Comparison of ENCODE assay signal across 19 mouse cellular contexts in genomic region chr17:29728082-29728481, GRCm38 (mm10). TPM values are rescaled to one million over a fixed set of nuclear protein-coding genes. Genes with fewer than 3 reads are reported as not detected.
DNase-seq lines count a peak whose midpoint lies in the region; ATAC-seq and TF ChIP-seq lines count a peak whose summit lies in the region.
"Had no signal": no experiment of that assay in that cellular context is flagged by ENCODE, and none has a peak within 500 bp of the region (broad histone marks: within the 10 kb centered on the region; RNA-seq: fewer than 3 reads in every experiment).

No protein-coding gene starts in this region.

- no peaks in the 10 kb centered on the region for H3K9me3 ChIP-seq in liver, embryonic 11.5 days (ENCODE audit: control insufficient read depth, low read length)
- H3K9me3 ChIP-seq in MEL (replicated peaks; ENCODE audit: insufficient read depth, low read length), result no peaks in the 10 kb centered on the region
- no peaks in the 10 kb centered on the region for H3K9me3 ChIP-seq in liver, postnatal 0 days (ENCODE audit: low read length)
- H3K9me3 ChIP-seq: forebrain, embryonic 15.5 days; heart, embryonic 15.5 days; kidney, embryonic 15.5 days; neural tube, embryonic 13.5 days had no signal

- no peak overlapping the region for H3K9ac ChIP-seq in liver, embryonic 11.5 days (ENCODE audit: low read depth, low read length)
- no peak overlapping the region; the same call in 1 of the 2 replicates for H3K9ac ChIP-seq in MEL (ENCODE audit: control insufficient read depth, low read depth, low read length, poor library complexity, severe bottlenecking)
- no peak overlapping the region for H3K9ac ChIP-seq in liver, postnatal 0 days (replicated peaks)
- H3K9ac ChIP-seq: forebrain, embryonic 15.5 days; heart, embryonic 15.5 days; kidney, embryonic 15.5 days; neural tube, embryonic 13.5 days had no signal

- peaks cover 6% of the 10 kb centered on the region; the same call in 1 of the 2 replicates for H3K4me1 ChIP-seq in liver, embryonic 11.5 days (replicated peaks; ENCODE audit: control insufficient read depth, insufficient read depth, low read length)
- peaks cover 2 to 11% of the 10 kb centered on the region in 2 experiments for H3K4me1 ChIP-seq in MEL (ENCODE audit: control insufficient read depth in 1 of 2, insufficient read depth in 2 of 2, low read length in 2 of 2)
- H3K4me1 ChIP-seq in liver, postnatal 0 days (ENCODE audit: insufficient read depth), result peaks cover 9% of the 10 kb centered on the region; the same call in 1 of the 2 replicates

- H3K4me3 ChIP-seq in liver, embryonic 11.5 days (ENCODE audit: low read depth, low read length), result no peak overlapping the region
- H3K4me3 ChIP-seq in MEL (ENCODE audit: control insufficient read depth in 1 of 2, insufficient read depth in 1 of 2, low read depth in 2 of 2, low read length in 2 of 2), result peak overlapping the region; percentile 16 to 29; a peak in 2 of 4 replicates
- H3K4me3 ChIP-seq in liver, postnatal 0 days (ENCODE audit: low read depth, low read length), result no peak overlapping the region
- H3K4me3 ChIP-seq: forebrain, embryonic 15.5 days; heart, adult 2 months; heart, embryonic 15.5 days; kidney, embryonic 15.5 days; neural tube, embryonic 13.5 days had no signal

- TF ChIP-seq CTCF in MEL (IDR thresholded peaks at IDR 0.05 in 2 of 3, conservative IDR thresholded peaks at IDR 0.05 in 1 of 3; ENCODE audit: control insufficient read depth in 1 of 3, insufficient read depth in 1 of 3, low read depth in 2 of 3, low read length in 3 of 3, poor library complexity in 1 of 3, severe bottlenecking in 1 of 3), result peak; percentile 17 to 68 (median 60); a peak in 4 of 6 replicates
- peak; percentile 45 for TF ChIP-seq CTCF in liver, postnatal 0 days (IDR thresholded peaks at IDR 0.05; ENCODE audit: low read depth)

- no peaks in the 10 kb centered on the region for H3K27me3 ChIP-seq in liver, embryonic 11.5 days (replicated peaks; ENCODE audit: control insufficient read depth, insufficient read depth, low read length)
- no peaks in the 10 kb centered on the region for H3K27me3 ChIP-seq in MEL (ENCODE audit: control insufficient read depth in 1 of 2, insufficient read depth in 2 of 2, low read length in 2 of 2)
- H3K27me3 ChIP-seq in liver, postnatal 0 days (ENCODE audit: insufficient read depth, low read length), result no peaks in the 10 kb centered on the region
- H3K27me3 ChIP-seq: forebrain, embryonic 15.5 days; heart, embryonic 15.5 days; kidney, embryonic 15.5 days; neural tube, embryonic 13.5 days had no signal

- TF ChIP-seq POLR2A in MEL (IDR thresholded peaks at IDR 0.05; ENCODE audit: control insufficient read depth in 1 of 2, insufficient read depth in 1 of 2, low read depth in 1 of 2, low read length in 2 of 2, poor library complexity in 1 of 2), result no peak

- no peaks in the 10 kb centered on the region for H3K36me3 ChIP-seq in liver, embryonic 11.5 days (ENCODE audit: control insufficient read depth, insufficient read depth, low read length)
- H3K36me3 ChIP-seq in MEL (ENCODE audit: control insufficient read depth in 1 of 2, insufficient read depth in 2 of 2, low read length in 2 of 2), result 0 out of 4 replicates have a peak, but pooled peaks cover 0 to 3% of the 10 kb centered on the region in 2 experiments
- H3K36me3 ChIP-seq in liver, postnatal 0 days (replicated peaks; ENCODE audit: insufficient read depth, low read length), result no peaks in the 10 kb centered on the region
- H3K36me3 ChIP-seq: forebrain, embryonic 15.5 days; heart, embryonic 15.5 days; kidney, embryonic 15.5 days; neural tube, embryonic 13.5 days had no signal

- peak; percentile 58 for DNase-seq in liver
- no peak for DNase-seq in liver, embryonic 11.5 days (ENCODE audit: low spot score)
- DNase-seq in MEL (ENCODE audit: low read depth, low spot score), result peak; percentile 62
- DNase-seq in liver, postnatal 0 days, result no peak
- peak; percentile 52 for DNase-seq in thymus, postnatal 25 days
- DNase-seq in neural tube, embryonic 10.5 days (ENCODE audit: extremely low spot score, low spot score), result no peak
- no peak for DNase-seq in urinary bladder, postnatal 4 days (ENCODE audit: low spot score in 2 of 2)
- DNase-seq in yolk sac, embryonic 10.5 days (ENCODE audit: low spot score), result no peak
- DNase-seq: adrenal gland, postnatal 36 days; cerebellum, adult 2 months; heart, adult 2 months; layer of hippocampus, postnatal 36 days; lung, postnatal 14 days; right cerebral cortex, postnatal 14 days had no signal

- H3K79me2 ChIP-seq in MEL (ENCODE audit: control insufficient read depth, insufficient read depth, low read length, poor library complexity), result no peaks in the 10 kb centered on the region

- no peak for TF ChIP-seq RAD21 in MEL (IDR thresholded peaks at IDR 0.05; ENCODE audit: low read depth, low read length)

- WGBS in liver, embryonic 11.5 days, result 34% methylated on average over 8 of the region's 8 CpGs
- 38% methylated on average over 8 of the region's 8 CpGs for WGBS in liver, postnatal 0 days (ENCODE audit: insufficient replicate concordance)

- no peak overlapping the region for H3K27ac ChIP-seq in liver, embryonic 11.5 days (ENCODE audit: low read depth, low read length)
- H3K27ac ChIP-seq in MEL (ENCODE audit: control insufficient read depth, low read depth, low read length), result no peak overlapping the region
- no peak overlapping the region for H3K27ac ChIP-seq in liver, postnatal 0 days (ENCODE audit: low read depth)
- H3K27ac ChIP-seq: forebrain, embryonic 15.5 days; heart, adult 2 months; heart, embryonic 15.5 days; kidney, embryonic 15.5 days; neural tube, embryonic 13.5 days had no signal

- no peak overlapping the region for H3K4me2 ChIP-seq in liver, embryonic 11.5 days
- H3K4me2 ChIP-seq in liver, postnatal 0 days (ENCODE audit: low read depth, low read length), result no peak overlapping the region
- H3K4me2 ChIP-seq: forebrain, embryonic 15.5 days; heart, embryonic 15.5 days; kidney, embryonic 15.5 days; neural tube, embryonic 13.5 days had no signal

- no peak for TF ChIP-seq EP300 in MEL (IDR thresholded peaks at IDR 0.05; ENCODE audit: low read depth in 1 of 2, low read length in 2 of 2)
- TF ChIP-seq EP300 in liver, postnatal 0 days (IDR thresholded peaks at IDR 0.05; ENCODE audit: low read depth), result no peak

- no peak for ATAC-seq in liver, embryonic 11.5 days (replicated peaks; ENCODE audit: low FRiP score)
- no peak for ATAC-seq in liver, postnatal 0 days
- ATAC-seq: forebrain, embryonic 15.5 days; inflammation-experienced regulatory T-cells, adult 6 months had no signal

TF ChIP-seq in MEL, 35 proteins besides CTCF, POLR2A, EP300 and RAD21:
- TF ChIP-seq ZMIZ1 (IDR thresholded peaks at IDR 0.05; ENCODE audit: low read depth, low read length) (no peak), HCFC1 (IDR thresholded peaks at IDR 0.05; ENCODE audit: low read depth, low read length) (0 out of 2 replicates have a peak, but pooled peaks have one; percentile 15), KAT2A (conservative IDR thresholded peaks at IDR 0.05; ENCODE audit: low read depth, low read length) (no peak), MAZ (IDR thresholded peaks at IDR 0.05; ENCODE audit: low read depth, low read length) (peak; percentile 66; the same call in 1 of the 2 replicates)
TF ChIP-seq in MEL: peak in this region for 2.

RNA-seq across cellular contexts. Expression of gene Ccdc167, which starts 11.2 kb away (rescaled TPM):
- polyA plus RNA-seq in liver, embryonic 11.5 days (2014; fragmentation: Nextera tagmentation; extraction: Ambion mirVana), result 15.2 and 15.4 TPM in 2 replicates
- 12.2 and 13.4 TPM in 2 replicates for total RNA-seq in MEL (2012; rRNA removed)
- 10 to 100 TPM in 1 of 2 experiments, not detected in 1; 12.1 TPM for polyA plus RNA-seq in MEL (2012; ENCODE audit: insufficient read depth in 1 of 2, insufficient read length in 2 of 2, low read depth in 1 of 2, low replicate concordance in 2 of 2, missing spikeins in 1 of 2)
- polyA plus RNA-seq in liver, postnatal 0 days (2015; fragmentation: Nextera tagmentation; extraction: Ambion mirVana), result 4.2 and 4.6 TPM in 2 replicates

Comparison
In these comparisons a context has a peak if more than half of its experiments do, and no peak if none do; other contexts are left out.
1. DNase-seq: peak in liver (single experiment), MEL (single experiment) and thymus, postnatal 25 days (single experiment); none in liver, embryonic 11.5 days (single experiment), liver, postnatal 0 days (single experiment), neural tube, embryonic 10.5 days (single experiment), urinary bladder, postnatal 4 days (0 of 2) and yolk sac, embryonic 10.5 days (single experiment).
2. H3K4me3 ChIP-seq: peak in MEL (2 of 2); none in liver, embryonic 11.5 days (single experiment) and liver, postnatal 0 days (single experiment).